Mouse (Mus musculus) kidney, adult 11 months (tissue): ENCODE data around the gene Rspo3.

ENCODE experiments used
- DNase-seq: peaks from one replicate; pipeline ENCODE4 v3.0.0; 2022

Gene Rspo3

DNA sequence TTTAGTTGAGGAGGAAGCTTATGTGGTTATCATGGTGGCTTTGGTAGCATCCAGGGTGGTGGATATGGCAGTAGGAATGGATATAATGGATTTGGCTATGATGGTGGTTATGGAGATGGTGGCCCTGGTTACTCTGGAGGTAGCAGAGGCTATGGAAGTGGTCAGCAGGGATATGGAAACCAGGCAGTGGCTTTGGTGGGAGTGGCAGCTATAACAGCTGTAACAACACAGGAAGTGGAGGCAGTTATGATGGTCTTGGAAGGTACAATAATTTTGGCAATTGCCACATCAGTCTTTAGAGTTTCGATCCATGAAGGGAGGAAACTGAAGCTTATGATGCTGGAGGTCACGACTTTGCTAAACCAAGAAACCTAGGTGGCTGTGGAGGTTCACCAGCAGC is 109.0 kb downstream of the Rspo3 start:
- no peak for DNase-seq

DNA sequence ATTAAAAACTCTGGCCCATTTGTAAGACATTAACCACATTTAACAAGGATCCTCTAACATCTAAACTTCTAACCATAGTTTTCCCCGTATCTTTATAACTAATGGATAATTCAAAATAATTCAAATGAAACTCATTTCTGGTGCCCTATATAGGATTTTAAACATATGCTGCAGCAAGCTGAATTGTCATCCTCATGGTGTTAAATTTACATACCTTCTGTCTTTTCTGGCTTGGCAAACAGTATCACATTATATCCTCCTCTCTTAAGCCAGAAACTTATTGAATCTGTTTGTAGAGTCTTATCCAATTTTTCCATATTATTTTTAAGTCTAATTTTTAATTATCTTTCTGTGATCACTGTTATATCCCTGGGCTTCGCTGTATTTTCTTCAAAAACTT is 111.1 kb downstream of the Rspo3 start:
- DNase-seq: no peak

DNA sequence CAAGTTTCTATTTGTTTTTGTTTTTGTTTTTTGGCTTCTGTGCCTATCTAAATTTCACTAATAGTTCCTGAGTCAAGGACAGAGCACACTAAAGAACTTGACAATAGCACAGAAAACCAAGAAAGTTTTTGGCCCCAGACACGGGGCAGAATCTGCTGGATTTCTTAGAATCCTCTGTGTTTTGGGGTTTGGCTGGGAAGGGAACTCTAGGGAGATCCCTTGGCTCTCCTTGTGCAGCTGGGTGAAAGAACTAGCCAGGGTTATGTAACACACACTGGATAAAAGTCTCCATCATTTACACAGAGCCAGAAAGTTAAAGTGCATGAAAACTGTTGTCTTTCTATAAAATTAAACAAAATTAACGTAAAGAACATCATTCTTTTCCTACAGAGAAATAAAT is 121.3 kb downstream of the Rspo3 start:
- no peak for DNase-seq

DNA sequence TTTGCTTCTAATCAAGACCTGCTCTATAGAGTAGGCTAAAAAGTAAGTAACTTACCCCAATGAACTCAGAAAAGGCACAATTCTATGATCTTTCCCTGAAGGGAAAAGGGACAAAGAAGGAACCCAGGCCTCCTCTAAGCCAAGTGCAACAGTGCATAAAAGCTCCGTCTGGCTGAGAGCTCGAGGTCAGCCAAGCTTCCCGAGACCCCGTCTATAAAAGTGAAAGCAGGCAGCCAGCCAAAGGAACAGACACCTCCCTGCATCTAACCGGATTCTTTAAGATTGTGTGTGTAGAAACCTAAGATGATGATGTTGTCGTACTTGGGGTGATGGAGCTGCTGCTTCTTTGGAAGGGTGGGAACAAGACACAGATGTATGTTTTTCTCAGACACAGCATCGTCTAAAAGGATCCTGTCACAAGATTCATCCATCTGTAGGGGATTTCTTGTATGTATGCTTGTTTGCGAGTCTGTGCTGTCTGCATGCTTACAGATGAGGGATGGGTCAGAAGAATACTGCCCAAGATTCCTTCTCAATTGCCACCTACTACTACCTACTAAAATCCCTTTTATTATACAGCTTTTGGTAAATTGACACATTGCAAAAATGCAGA is 132.9 kb downstream of the Rspo3 start:
- DNase-seq: no peak
